Comparison of ENCODE assay signal across 8 mouse cellular contexts in the genomic region with DNA sequence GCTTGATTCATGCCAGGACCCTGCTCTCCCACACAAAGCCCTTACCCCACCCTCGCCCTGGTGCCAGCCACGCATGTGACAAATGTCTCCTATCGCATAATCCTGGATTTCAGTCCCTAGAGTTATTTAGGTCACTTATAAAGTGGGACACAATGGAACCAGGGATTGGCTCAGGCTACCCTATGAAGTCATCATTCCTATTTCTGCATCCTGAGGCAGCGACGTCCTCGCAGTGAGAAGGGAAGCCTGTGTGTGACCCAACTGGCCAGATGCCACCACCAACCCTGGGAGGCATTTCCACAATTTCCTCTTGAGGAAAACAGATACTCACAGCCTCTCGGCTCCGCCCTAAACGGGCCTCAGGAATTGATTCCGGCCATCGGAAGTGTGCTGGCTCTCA. TPM values are rescaled to one million over a fixed set of nuclear protein-coding genes. Genes with fewer than 3 reads are reported as not detected.
DNase-seq lines count a peak whose midpoint lies in the region; ATAC-seq lines count a peak whose summit lies in the region.

No protein-coding gene starts in this region.

- DNase-seq in adrenal gland, postnatal 10 days = peak; percentile 77
- peak; percentile 93 to 94 for DNase-seq in cerebellum, adult 18-20 months
- peak; percentile 75 for DNase-seq in gastrocnemius, postnatal 14 days
- DNase-seq in left cerebral cortex, postnatal 4 days = peak; percentile 61
- no peak for DNase-seq in thymus, postnatal 14 days
- no peak for DNase-seq in B cell, adult 2 months

- no peak overlapping the region for H3K9ac ChIP-seq in hindbrain, embryonic 15.5 days

- no peaks in the 10 kb centered on the region for H3K9me3 ChIP-seq in hindbrain, embryonic 15.5 days

- peak overlapping the region; percentile 54 for H3K27ac ChIP-seq in hindbrain, embryonic 15.5 days (replicated peaks)

- no peak overlapping the region for H3K4me3 ChIP-seq in hindbrain, embryonic 15.5 days

- peaks cover 21% of the 10 kb centered on the region for H3K4me1 ChIP-seq in hindbrain, embryonic 15.5 days (replicated peaks)

- H3K4me2 ChIP-seq in hindbrain, embryonic 15.5 days = no peak overlapping the region

- 68% methylated on average over 11 of the region's 11 CpGs for WGBS in hindbrain, embryonic 15.5 days

- H3K36me3 ChIP-seq in hindbrain, embryonic 15.5 days = no peaks in the 10 kb centered on the region

- no peak for ATAC-seq in hindbrain, embryonic 15.5 days (ENCODE audit: low FRiP score, low read depth)
- peak; percentile 44 for ATAC-seq in megakaryocyte, adult 5-6 weeks (ENCODE audit: poor library complexity, severe bottlenecking)

- intact Hi-C loops in gastrocnemius, postnatal 14 days (cut with DNase I; ENCODE audit: low total_unique reads) = no loop called here
- intact Hi-C loops in left cerebral cortex, postnatal 4 days (cut with DNase I) = no loop called here

- H3K27me3 ChIP-seq in hindbrain, embryonic 15.5 days = no peaks in the 10 kb centered on the region

RNA-seq across cellular contexts. Expression of gene 4933415A04Rik, which starts 17.2 kb away (rescaled TPM):
- 1 to 10 TPM; 1.8 TPM for total RNA-seq in adrenal gland, postnatal 10 days (2021)
- total RNA-seq in gastrocnemius, postnatal 14 days (2021) = under 1 TPM; 0.10 to 0.16 TPM
- 3.4 and 3.8 TPM in 2 replicates for polyA plus RNA-seq in hindbrain, embryonic 15.5 days (2015; fragmentation: Nextera tagmentation; extraction: Ambion mirVana)
- 1 to 10 TPM; 1.7 to 2.2 TPM for total RNA-seq in left cerebral cortex, postnatal 4 days (2021)
- total RNA-seq in megakaryocyte, adult 5-6 weeks (2015) = not detected in 2 replicates
- total RNA-seq in megakaryocyte, adult 5-6 weeks (2017) = not detected in 2 replicates

RNA-seq across cellular contexts. Expression of gene Fabp6, which starts 31.7 kb away (rescaled TPM):
- not detected for total RNA-seq in adrenal gland, postnatal 10 days (2021)
- not detected for total RNA-seq in gastrocnemius, postnatal 14 days (2021)
- polyA plus RNA-seq in hindbrain, embryonic 15.5 days (2015; fragmentation: Nextera tagmentation; extraction: Ambion mirVana) = not detected in 2 replicates
- not detected for total RNA-seq in left cerebral cortex, postnatal 4 days (2021)
- not detected in 2 replicates for total RNA-seq in megakaryocyte, adult 5-6 weeks (2015)
- not detected in 2 replicates for total RNA-seq in megakaryocyte, adult 5-6 weeks (2017)

RNA-seq across cellular contexts. Expression of gene Ccnjl, which starts 41.0 kb away (rescaled TPM):
- total RNA-seq in adrenal gland, postnatal 10 days (2021) = 1 to 10 TPM; 8.4 to 9.9 TPM
- 1 to 10 TPM in 1 of 2 experiments, under 1 TPM in 1; 0.78 to 1.0 TPM for total RNA-seq in gastrocnemius, postnatal 14 days (2021)
- 12.3 and 13.2 TPM in 2 replicates for polyA plus RNA-seq in hindbrain, embryonic 15.5 days (2015; fragmentation: Nextera tagmentation; extraction: Ambion mirVana)
- 1 to 10 TPM; 4.8 to 5.3 TPM for total RNA-seq in left cerebral cortex, postnatal 4 days (2021)
- not detected in 2 replicates for total RNA-seq in megakaryocyte, adult 5-6 weeks (2015)
- total RNA-seq in megakaryocyte, adult 5-6 weeks (2017) = not detected in 2 replicates

Comparison
In these comparisons a context has a peak if more than half of its experiments do, and no peak if none do; other contexts are left out.
1. DNase-seq: peak in adrenal gland, postnatal 10 days (single experiment), cerebellum, adult 18-20 months (2 of 2), gastrocnemius, postnatal 14 days (single experiment) and left cerebral cortex, postnatal 4 days (single experiment); none in thymus, postnatal 14 days (single experiment) and B cell, adult 2 months (0 of 2).